Mouse (Mus musculus) hindbrain, embryonic 13.5 days (tissue): ENCODE results near the gene Cd69. TPM values are rescaled to one million over a fixed set of nuclear protein-coding genes. Genes with fewer than 3 reads are reported as not detected.

ENCODE experiments used
- ATAC-seq: fragments of 200-750 bp; cut with Nextera tagmentation; 2 replicates; pipeline ENCODE4 v1.8.0; 2017; ENCODE audit warnings: moderate TSS enrichment; ENCODE audit not compliant: low FRiP score
- H3K27ac ChIP-seq: fragments of 300-500 bp; sonication (generic); 2 replicates; pipeline ENCODE4 v1.5.1; 2015; ENCODE audit warnings: inconsistent platforms, mild to moderate bottlenecking, moderate library complexity
- H3K27me3 ChIP-seq: fragments of 300-500 bp; sonication (generic); 2 replicates; pipeline ENCODE4 v1.6.1; 2015; ENCODE audit warnings: mild to moderate bottlenecking, inconsistent platforms
- H3K36me3 ChIP-seq: fragments of 300-500 bp; sonication (generic); 2 replicates; pipeline ENCODE4 v1.6.1; 2015; ENCODE audit warnings: mild to moderate bottlenecking, inconsistent platforms
- H3K4me1 ChIP-seq: fragments of 300-500 bp; sonication (generic); replicated peaks from 2 replicates; pipeline ENCODE4 v1.6.1; 2015; ENCODE audit warnings: inconsistent platforms
- H3K4me2 ChIP-seq: fragments of 300-500 bp; sonication (generic); 2 replicates; pipeline ENCODE4 v1.6.1; 2015; ENCODE audit warnings: inconsistent platforms, mild to moderate bottlenecking, moderate library complexity
- H3K4me3 ChIP-seq: fragments of 300-500 bp; sonication (generic); 2 replicates; pipeline ENCODE4 v1.5.1; 2015; ENCODE audit warnings: mild to moderate bottlenecking, inconsistent platforms
- H3K9ac ChIP-seq: fragments of 300-500 bp; sonication (generic); 2 replicates; pipeline ENCODE4 v1.6.1; 2015; ENCODE audit warnings: mild to moderate bottlenecking, inconsistent platforms
- H3K9me3 ChIP-seq: fragments of 300-500 bp; sonication (generic); 2 replicates; pipeline ENCODE4 v1.6.1; 2016; ENCODE audit warnings: inconsistent platforms
- WGBS: fragments of 180-500 bp; shearing (Covaris S2); methylation state at CpG from one replicate; pipeline ENCODE4 v1.1.7; 2015; 5-methylcytosine and 5-hydroxymethylcytosine counted together
- polyA plus RNA-seq: library from polyadenylated mRNA; unstranded; fragments of >200 nt; fragmentation: Nextera tagmentation; extraction: Ambion mirVana; gene quantifications from 2 replicates; pipeline ENCODE4 v1.2.1, GENCODE M21; 2015

Gene Cd69
- polyA plus RNA-seq, 1 experiment from 2014 or later = not detected

DNA sequence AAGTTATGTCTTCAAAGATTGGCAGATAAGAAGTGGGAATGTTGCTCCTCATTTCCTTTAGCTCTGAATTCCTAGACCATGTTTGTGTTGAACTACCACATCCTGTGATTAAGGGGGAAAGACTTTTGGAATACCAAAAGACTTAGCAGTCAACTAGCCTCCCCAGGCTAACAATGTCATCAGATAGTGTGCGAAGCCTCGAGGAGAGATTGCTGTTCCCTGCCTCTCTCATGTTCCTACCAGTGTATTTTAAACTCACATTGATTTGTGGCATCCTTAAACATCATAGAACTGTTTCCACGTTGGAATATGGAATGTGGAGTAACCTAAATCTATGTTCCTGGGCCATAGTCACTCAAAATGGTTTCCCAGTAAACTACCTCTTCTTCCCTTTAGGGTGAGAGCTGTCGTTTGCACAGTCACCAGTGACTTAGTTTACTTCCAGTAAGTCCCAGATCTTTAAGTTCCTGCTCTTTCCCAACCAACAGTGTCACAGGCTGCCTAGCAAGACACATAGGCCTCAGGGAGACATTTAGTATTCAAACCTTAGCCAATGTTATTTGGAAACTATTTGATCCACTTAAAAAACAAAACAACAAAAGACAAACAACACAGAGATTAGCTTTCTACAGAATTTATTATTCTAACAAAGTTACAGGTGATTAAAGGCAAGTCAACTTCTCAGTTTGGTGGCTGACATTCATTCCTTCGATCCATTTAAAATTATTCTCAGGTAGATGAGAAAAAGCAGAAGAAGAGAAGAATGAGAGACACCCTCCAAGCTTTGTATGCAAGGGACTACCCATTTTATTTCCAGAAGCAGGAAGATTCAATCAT, 43.0 kb downstream of the Cd69 start:
- no peaks in the 10 kb centered on the region for H3K27me3 ChIP-seq
- H3K27ac ChIP-seq = no peak overlapping the region
- no peaks in the 10 kb centered on the region for H3K9me3 ChIP-seq
- no peaks in the 10 kb centered on the region for H3K36me3 ChIP-seq
- H3K9ac ChIP-seq = no peak overlapping the region
- no peak for ATAC-seq
- no peaks in the 10 kb centered on the region for H3K4me1 ChIP-seq
- no peak overlapping the region for H3K4me3 ChIP-seq
- 78% methylated on average over 5 of the region's 5 CpGs for WGBS
- no peak overlapping the region for H3K4me2 ChIP-seq

DNA sequence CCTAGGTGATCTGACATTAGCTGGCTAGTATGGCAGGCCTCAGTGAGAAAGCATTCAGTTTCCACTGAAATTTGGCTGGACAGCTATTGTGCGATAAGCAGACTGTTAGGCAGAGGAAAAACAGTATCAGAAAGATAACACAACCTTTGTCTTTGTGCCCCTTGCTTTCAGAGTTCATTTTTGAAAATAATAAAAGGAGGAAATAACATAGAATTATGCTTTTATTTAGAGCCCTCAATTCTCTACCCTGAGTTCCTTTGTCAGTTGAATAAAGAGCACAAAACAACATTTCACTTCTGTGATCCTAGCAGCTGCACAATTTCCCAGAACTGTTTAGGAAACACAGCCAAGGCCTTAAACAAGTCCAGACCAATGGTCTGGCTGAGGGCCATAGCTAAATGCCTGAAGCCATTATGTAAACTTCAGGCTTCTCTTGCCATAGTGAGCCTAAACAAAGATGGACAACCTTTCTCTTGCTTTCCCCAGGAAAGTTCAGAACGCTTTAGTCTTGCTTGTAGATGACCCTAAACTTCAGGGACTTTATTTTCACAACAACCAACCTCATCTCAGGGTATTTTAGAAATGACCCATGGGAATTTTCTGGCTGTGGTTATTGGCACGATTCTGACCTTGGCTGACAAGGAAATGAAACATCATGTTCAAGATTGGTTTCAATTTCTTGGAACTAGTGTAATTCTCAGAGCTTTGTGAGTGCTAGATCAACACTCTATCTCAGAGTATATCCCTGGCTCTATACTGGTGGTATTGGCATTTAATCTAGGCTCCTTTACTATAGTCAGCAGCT, 45.3 kb downstream of the Cd69 start:
- no peak for ATAC-seq
- Histone ChIP-seq H3K27me3 (no peaks in the 10 kb centered on the region), H3K9ac (no peak overlapping the region), H3K4me3 (no peak overlapping the region), H3K4me2 (no peak overlapping the region), H3K36me3 (no peaks in the 10 kb centered on the region), H3K27ac (no peak overlapping the region; the same call in 1 of the 2 replicates), H3K9me3 (no peaks in the 10 kb centered on the region), H3K4me1 (no peaks in the 10 kb centered on the region)
- WGBS = 76% methylated on average over 3 of the region's 3 CpGs

DNA sequence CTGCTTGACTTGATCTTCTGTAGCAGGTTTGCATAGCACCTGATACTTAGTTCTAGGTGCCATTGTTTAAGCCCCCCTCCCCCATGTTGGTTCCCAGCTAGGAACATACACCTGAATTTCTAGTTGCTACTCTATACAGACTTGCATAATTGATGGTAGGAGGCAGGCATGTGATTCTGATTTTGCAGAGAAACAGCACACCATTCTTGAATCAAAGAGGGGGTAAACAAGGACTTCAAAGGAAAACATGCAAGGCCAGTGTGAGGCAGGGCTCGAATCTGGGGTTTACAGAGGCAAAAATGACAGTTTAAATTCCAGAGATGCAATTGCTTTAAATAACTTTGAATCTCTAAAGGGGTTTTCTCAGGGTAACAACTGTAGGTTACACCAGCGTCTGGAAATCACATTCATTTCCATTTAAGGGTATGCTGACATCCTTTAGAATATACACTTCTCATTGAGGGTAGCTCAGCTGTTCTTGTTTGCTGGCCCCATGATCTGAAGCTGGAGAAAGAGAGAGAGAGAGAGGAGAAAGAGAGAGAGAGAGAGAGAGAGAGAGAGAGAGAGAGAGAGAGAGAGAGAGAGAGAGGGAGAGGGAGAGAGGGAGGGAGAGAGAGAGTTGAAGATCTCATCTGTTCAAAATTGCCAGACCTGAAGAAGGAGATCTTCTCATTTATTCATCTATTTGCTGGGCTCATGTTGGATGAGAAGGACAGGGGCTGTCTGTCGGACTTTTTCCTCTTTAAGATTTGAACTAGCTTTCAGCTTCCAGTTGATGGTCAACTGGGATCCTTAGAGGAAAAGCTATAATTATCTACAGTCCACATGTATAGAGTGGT, 46.1 kb downstream of the Cd69 start:
- H3K9ac ChIP-seq = no peak overlapping the region
- no peaks in the 10 kb centered on the region for H3K36me3 ChIP-seq
- ATAC-seq = no peak
- H3K27me3 ChIP-seq = no peaks in the 10 kb centered on the region
- H3K27ac ChIP-seq = no peak overlapping the region; the same call in 1 of the 2 replicates
- no peaks in the 10 kb centered on the region for H3K9me3 ChIP-seq
- H3K4me2 ChIP-seq = no peak overlapping the region
- H3K4me1 ChIP-seq = no peaks in the 10 kb centered on the region
- H3K4me3 ChIP-seq = no peak overlapping the region
- 71% methylated on average over 3 of the region's 3 CpGs for WGBS

DNA sequence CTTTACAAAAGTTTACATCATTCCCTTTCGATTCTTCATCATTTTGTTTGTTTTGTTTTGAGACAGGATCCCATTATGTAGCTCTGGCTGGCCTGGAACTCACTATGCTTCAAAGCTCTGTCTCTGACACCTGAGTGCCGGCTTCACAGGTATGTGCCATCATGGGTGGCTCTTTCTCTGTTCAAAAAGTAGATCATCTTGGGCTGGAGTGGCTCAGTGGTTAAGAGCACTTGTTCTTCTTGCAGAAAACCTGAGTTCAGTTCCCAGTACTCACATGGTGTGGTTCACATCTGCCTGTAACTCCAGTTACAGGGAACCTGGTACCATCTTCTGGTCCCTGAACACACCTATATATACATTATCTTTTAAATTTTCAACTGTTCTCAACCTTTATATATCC, 50.2 kb downstream of the Cd69 start:
- Histone ChIP-seq H3K36me3 (no peaks in the 10 kb centered on the region), H3K9me3 (no peaks in the 10 kb centered on the region), H3K4me2 (no peak overlapping the region), H3K27ac (no peak overlapping the region), H3K27me3 (no peaks in the 10 kb centered on the region), H3K9ac (no peak overlapping the region), H3K4me3 (no peak overlapping the region), H3K4me1 (no peaks in the 10 kb centered on the region)
- 74% methylated on average over 2 of the region's 2 CpGs for WGBS
- ATAC-seq = no peak

DNA sequence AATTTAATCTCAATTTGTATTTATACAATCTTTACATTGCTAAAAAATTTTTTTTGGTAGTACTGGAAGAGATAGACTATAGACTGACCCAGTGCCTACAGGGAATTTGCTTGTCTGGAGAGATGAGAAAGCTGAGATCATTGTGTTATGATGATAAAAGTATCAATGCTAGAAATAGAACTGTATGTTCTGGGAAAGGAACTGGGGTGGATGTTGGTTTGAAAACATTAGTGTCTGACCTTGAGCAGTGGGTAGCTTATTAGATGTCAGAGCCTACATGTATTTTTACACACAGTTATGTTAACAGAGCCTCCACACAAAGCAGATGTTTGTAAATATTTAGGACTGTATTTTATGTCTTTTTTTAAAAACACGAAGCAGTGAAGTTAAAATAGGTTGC, 51.1 kb downstream of the Cd69 start:
- H3K9ac ChIP-seq = no peak overlapping the region
- 89% methylated on average over 1 of the region's 1 CpGs for WGBS

DNA sequence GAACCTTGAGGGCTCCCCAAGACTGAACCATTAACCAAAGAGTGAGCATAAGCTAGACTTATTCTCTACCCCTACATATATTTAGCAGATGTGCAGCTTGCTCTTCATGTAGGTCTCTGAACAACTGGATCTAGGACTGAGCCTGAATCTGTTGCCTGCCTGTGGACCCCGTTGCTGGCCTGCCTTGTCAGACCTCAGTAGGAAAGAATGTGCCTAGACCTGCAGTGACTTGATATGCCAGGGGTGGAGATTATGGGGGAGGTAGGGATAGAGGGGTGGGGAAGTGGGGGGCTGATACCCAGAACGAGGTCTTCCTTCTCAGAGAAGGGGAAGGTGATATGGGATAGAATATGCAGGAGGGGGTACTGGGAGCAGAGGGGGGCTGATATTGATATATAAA, 51.6 kb downstream of the Cd69 start:
- Histone ChIP-seq H3K4me2 (no peak overlapping the region), H3K9ac (no peak overlapping the region), H3K4me1 (no peaks in the 10 kb centered on the region), H3K27me3 (no peaks in the 10 kb centered on the region), H3K27ac (no peak overlapping the region), H3K36me3 (no peaks in the 10 kb centered on the region), H3K9me3 (no peaks in the 10 kb centered on the region), H3K4me3 (no peak overlapping the region)
- ATAC-seq = no peak
- 78% methylated on average over 2 of the region's 2 CpGs for WGBS

More for the DNA sequence above, 51.1 kb downstream of the Cd69 start:
- no peaks in the 10 kb centered on the region for H3K36me3 ChIP-seq
- no peaks in the 10 kb centered on the region for H3K9me3 ChIP-seq
- no peaks in the 10 kb centered on the region for H3K4me1 ChIP-seq
- H3K4me3 ChIP-seq = no peak overlapping the region
- no peak for ATAC-seq
- no peaks in the 10 kb centered on the region for H3K27me3 ChIP-seq
- no peak overlapping the region for H3K4me2 ChIP-seq
- no peak overlapping the region for H3K27ac ChIP-seq

DNA sequence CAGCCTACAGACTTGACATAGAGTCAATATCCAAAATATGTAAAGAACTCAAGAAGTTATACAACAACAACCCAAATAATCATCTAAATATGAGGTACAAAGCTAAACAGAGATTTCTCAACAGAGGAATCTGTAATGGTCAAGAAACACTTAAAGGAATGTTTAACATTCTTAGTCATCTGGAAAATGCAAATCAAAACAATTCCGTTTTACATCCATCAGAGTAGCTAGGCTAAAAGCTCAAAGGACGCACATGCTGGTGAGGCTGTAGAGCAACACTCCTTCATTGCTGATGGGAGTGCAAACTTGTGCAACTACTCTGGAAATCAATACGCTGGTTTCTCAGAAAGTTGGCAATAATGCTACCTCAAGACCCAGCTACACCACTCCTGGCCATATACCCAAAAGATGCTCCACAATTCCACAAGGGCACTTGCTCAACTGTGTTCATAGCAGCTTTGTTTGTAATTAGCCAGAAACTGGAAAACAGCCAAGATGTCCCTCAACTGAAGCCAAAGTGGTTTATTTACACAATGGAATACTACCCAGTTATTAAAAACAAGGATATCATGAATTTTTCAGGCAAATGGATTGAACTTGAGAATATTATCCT, 52.9 kb downstream of the Cd69 start:
- ATAC-seq = no peak
- 95% methylated on average over 3 of the region's 3 CpGs for WGBS
- no peaks in the 10 kb centered on the region for H3K9me3 ChIP-seq

DNA sequence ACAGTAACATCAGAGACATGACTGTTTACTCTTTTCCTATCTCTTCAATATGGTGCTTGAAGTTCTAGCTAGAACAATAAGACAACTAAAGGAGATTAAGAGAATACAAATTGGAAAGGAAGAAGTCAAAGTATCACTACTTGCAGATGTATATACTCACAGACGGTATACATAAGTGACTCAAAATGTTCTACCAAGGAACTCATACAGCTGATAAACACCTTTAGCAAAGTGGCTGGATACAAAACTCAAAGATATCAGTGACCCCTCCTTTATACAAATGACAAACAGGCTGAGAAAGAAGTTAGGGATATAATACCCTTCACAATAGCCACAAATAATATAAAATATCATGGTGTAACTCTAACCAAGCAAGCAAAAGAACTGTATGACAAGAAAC, 54.2 kb downstream of the Cd69 start:
- Histone ChIP-seq H3K4me3 (no peak overlapping the region), H3K27ac (no peak overlapping the region), H3K9ac (no peak overlapping the region), H3K36me3 (no peaks in the 10 kb centered on the region), H3K9me3 (0 out of 2 replicates have a peak, but pooled peaks cover 4% of the 10 kb centered on the region), H3K4me1 (no peaks in the 10 kb centered on the region), H3K27me3 (no peaks in the 10 kb centered on the region), H3K4me2 (no peak overlapping the region)
- WGBS = 91% methylated on average over 1 of the region's 1 CpGs
- ATAC-seq = no peak

More for the DNA sequence above, 52.9 kb downstream of the Cd69 start:
- no peak overlapping the region for H3K9ac ChIP-seq
- no peak overlapping the region for H3K4me3 ChIP-seq
- H3K27ac ChIP-seq = no peak overlapping the region
- H3K27me3 ChIP-seq = no peaks in the 10 kb centered on the region
- no peaks in the 10 kb centered on the region for H3K4me1 ChIP-seq
- no peak overlapping the region for H3K4me2 ChIP-seq
- no peaks in the 10 kb centered on the region for H3K36me3 ChIP-seq

DNA sequence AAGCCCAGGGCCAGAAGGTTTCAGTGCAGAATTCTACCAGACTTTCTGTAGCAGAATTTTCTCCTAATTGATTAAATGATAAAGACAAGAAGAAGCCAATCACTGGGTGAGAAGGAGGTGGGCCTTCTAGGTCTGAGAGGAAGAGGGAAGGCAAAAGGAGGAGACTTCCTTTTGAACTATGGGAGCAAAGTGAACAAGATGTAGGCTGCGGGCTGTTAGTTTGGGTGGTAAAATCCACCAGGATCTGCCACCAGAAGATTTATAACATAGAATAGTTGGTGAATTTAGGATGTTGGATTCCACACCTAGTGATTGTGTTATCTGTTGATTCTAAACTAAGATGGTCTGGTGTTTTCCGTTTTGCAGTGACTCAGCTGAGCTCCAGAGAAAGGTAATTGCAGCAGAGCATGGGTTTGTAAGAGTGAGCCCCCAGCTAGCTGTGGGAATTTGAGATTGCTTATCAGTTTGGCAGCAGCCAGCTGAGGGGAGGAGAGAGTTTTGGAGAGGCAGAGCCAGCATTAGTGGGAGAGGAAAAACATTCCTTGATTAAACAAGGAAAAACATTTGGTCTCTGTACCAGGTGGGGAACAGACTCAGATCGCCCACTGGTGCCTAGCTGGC, 55.2 kb downstream of the Cd69 start:
- H3K36me3 ChIP-seq = no peaks in the 10 kb centered on the region
- no peak for ATAC-seq
- H3K4me3 ChIP-seq = no peak overlapping the region
- H3K9ac ChIP-seq = no peak overlapping the region
- H3K9me3 ChIP-seq = 0 out of 2 replicates have a peak, but pooled peaks cover 4% of the 10 kb centered on the region
- H3K4me1 ChIP-seq = no peaks in the 10 kb centered on the region
- no peak overlapping the region for H3K4me2 ChIP-seq
- 82% methylated on average over 3 of the region's 3 CpGs for WGBS
- H3K27me3 ChIP-seq = no peaks in the 10 kb centered on the region
- no peak overlapping the region for H3K27ac ChIP-seq

DNA sequence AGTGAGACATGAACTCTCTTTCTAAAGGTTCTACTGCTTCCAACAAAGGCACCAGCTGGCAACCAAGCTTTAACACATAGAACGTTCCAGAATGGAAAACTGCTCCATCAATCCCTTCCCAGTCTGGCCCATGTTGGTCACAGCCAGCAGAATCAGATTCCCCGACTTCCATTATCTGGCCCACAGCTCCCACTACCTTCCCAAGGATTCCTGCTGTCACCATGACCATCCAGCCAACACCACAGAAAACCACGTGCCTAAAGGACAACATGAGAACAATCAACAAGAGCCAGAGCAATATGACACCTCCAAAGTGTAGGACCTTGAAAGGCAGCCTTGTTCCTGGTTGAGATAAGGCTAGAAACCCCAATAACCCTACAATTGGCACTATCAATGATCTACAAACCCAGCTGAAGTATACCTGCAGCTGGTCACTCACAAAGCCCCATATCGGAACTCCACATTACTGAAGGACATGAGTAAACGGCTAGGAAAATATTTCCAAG, 57.0 kb downstream of the Cd69 start:
- ATAC-seq = no peak
- H3K9me3 ChIP-seq = 0 out of 2 replicates have a peak, but pooled peaks cover 4% of the 10 kb centered on the region
- no peak overlapping the region for H3K4me3 ChIP-seq
- H3K27ac ChIP-seq = no peak overlapping the region
- no peaks in the 10 kb centered on the region for H3K27me3 ChIP-seq
- H3K36me3 ChIP-seq = no peaks in the 10 kb centered on the region
- no peak overlapping the region for H3K9ac ChIP-seq
- no peak overlapping the region for H3K4me2 ChIP-seq
- 83% methylated on average over 5 of the region's 5 CpGs for WGBS
- H3K4me1 ChIP-seq = no peaks in the 10 kb centered on the region
